Mouse (Mus musculus) erythroblast, embryonic 14.5 days (primary cell): ENCODE measurements around the gene Slc9a4.

ENCODE experiments used
- GATA1 ChIP-seq: IDR thresholded peaks from 2 replicates; pipeline ENCODE4 v1.6.1; 2012; ENCODE audit warnings: low read length, inconsistent platforms, mixed read lengths
- TAL1 ChIP-seq: IDR thresholded peaks from 3 replicates; pipeline ENCODE4 v1.6.1; 2012; ENCODE audit warnings: low read length, inconsistent platforms, mixed read lengths

- TF ChIP-seq GATA1 (no peak), TAL1 (no peak)
Measured at GRCm38 (mm10) chr1:40634608-40635007, 54.7 kb downstream of the Slc9a4 start.
